Mouse (Mus musculus) monocyte, adult 5-6 weeks (primary cell): ENCODE results near the gene Hoxd10. TPM values are rescaled to one million over a fixed set of nuclear protein-coding genes. Genes with fewer than 3 reads are reported as not detected.
A peak's percentile ranks its signal among the peaks of the same experiment; 100 is the strongest.

Source experiments
- ATAC-seq: fragments of 153-309, 156-312 bp; replicated peaks from 2 replicates; pipeline ENCODE4 v1.8.0; 2017; ENCODE audit warnings: mild to moderate bottlenecking; ENCODE audit not compliant: low TSS enrichment, insufficient number of reproducible peaks, severe bottlenecking, poor library complexity, low FRiP score
- total RNA-seq: library from RNA; stranded (forward); fragments of 200-1000, 200-491, 200-594 nt; gene quantifications from 3 replicates; pipeline ENCODE4 v1.2.3, GENCODE M21; 2017

Hoxd10 gene
- total RNA-seq, result not detected in 3 replicates

GRCm38 (mm10) chr2:74691022-74691951 is at the start of gene Hoxd10:
Hoxd10 (plus strand) TSS chr2:74691924.
- no peak for ATAC-seq

- ATAC-seq, result no peak
These were observed 49.3 kb upstream of the Hoxd10 start for GRCm38 (mm10) chr2:74642431-74642830.

GRCm38 (mm10) chr2:74645631-74646030 is 46.1 kb upstream of the Hoxd10 start:
- ATAC-seq, result no peak

- no peak for ATAC-seq
These were observed 44.5 kb upstream of the Hoxd10 start for GRCm38 (mm10) chr2:74647082-74647864.

GRCm38 (mm10) chr2:74652996-74653340 is 38.8 kb upstream of the Hoxd10 start:
- no peak for ATAC-seq

GRCm38 (mm10) chr2:74653781-74654535 is 37.8 kb upstream of the Hoxd10 start:
- ATAC-seq, result no peak

GRCm38 (mm10) chr2:74654743-74655419 is 36.8 kb upstream of the Hoxd10 start:
- no peak for ATAC-seq

- no peak for ATAC-seq
These were observed 36.3 kb upstream of the Hoxd10 start for GRCm38 (mm10) chr2:74655420-74655781.

GRCm38 (mm10) chr2:74655821-74656631 is 35.7 kb upstream of the Hoxd10 start:
- ATAC-seq, result peak; percentile 58

GRCm38 (mm10) chr2:74656632-74657021 is 35.1 kb upstream of the Hoxd10 start:
- no peak for ATAC-seq

- ATAC-seq, result no peak
These were observed 34.3 kb upstream of the Hoxd10 start for GRCm38 (mm10) chr2:74657251-74658023.

GRCm38 (mm10) chr2:74658024-74658666 is 33.6 kb upstream of the Hoxd10 start:
- ATAC-seq, result no peak

GRCm38 (mm10) chr2:74658667-74659371 is 32.9 kb upstream of the Hoxd10 start:
- no peak for ATAC-seq

GRCm38 (mm10) chr2:74659507-74660005 is 32.2 kb upstream of the Hoxd10 start, which contains the start of gene Evx2:
Evx2 (minus strand) TSS chr2:74659557.
- no peak for ATAC-seq

- no peak for ATAC-seq
These were observed 31.0 kb upstream of the Hoxd10 start for GRCm38 (mm10) chr2:74660421-74661375.
